Comparison of ENCODE assay signal across 10 mouse cellular contexts in genomic region chr1:120390336-120390735, GRCm38 (mm10). TPM values are rescaled to one million over a fixed set of nuclear protein-coding genes. Genes with fewer than 3 reads are reported as not detected.
DNase-seq lines count a peak whose midpoint lies in the region; ATAC-seq and TF ChIP-seq lines count a peak whose summit lies in the region.
"Had no signal": no experiment of that assay in that cellular context is flagged by ENCODE, and none has a peak within 500 bp of the region (broad histone marks: within the 10 kb centered on the region; RNA-seq: fewer than 3 reads in every experiment).

No protein-coding gene starts in this region.

- CTCF ChIA-PET in Patski (lab: Charles Lee): no interaction called here

- no peak overlapping the region for H3K4me2 ChIP-seq in kidney, embryonic 16.5 days (replicated peaks; ENCODE audit: low read depth, low read length)
- H3K4me2 ChIP-seq: limb, embryonic 13.5 days had no signal

- no peak overlapping the region for H3K4me3 ChIP-seq in kidney, adult 2 months (ENCODE audit: insufficient read depth, low read depth, low read length)
- no peak overlapping the region for H3K4me3 ChIP-seq in kidney, embryonic 16.5 days (ENCODE audit: low read length)
- H3K4me3 ChIP-seq in limb, embryonic 10.5 days: no peak overlapping the region
- H3K4me3 ChIP-seq: limb, embryonic 13.5 days had no signal

- TF ChIP-seq CTCF in kidney, adult 2 months (conservative IDR thresholded peaks at IDR 0.05; ENCODE audit: insufficient read depth, insufficient read length, low read depth, low read length): no peak
- no peak for TF ChIP-seq CTCF in Patski (IDR thresholded peaks at IDR 0.05)

- under 1% methylated on average over 11 of the region's 11 CpGs for WGBS in kidney, adult 2 months
- WGBS in kidney, embryonic 16.5 days: 2% methylated on average over 11 of the region's 11 CpGs
- 3% methylated on average over 11 of the region's 11 CpGs for WGBS in limb, embryonic 10.5 days

- H3K9me3 ChIP-seq in kidney, embryonic 16.5 days (ENCODE audit: low read length): no peaks in the 10 kb centered on the region
- H3K9me3 ChIP-seq in limb, embryonic 10.5 days (replicated peaks): no peaks in the 10 kb centered on the region
- H3K9me3 ChIP-seq: limb, embryonic 13.5 days had no signal

- POLR2A ChIA-PET in Patski (lab: Charles Lee): no interaction called here

- intact Hi-C loops in left cerebral cortex, postnatal 25 days (cut with DNase I): no loop called here

- H3K27me3 ChIP-seq in kidney, adult 2 months (replicated peaks; ENCODE audit: control insufficient read depth, insufficient read depth, low read length): no peaks in the 10 kb centered on the region
- H3K27me3 ChIP-seq in kidney, embryonic 16.5 days (ENCODE audit: insufficient read depth, low read length): no peaks in the 10 kb centered on the region
- H3K27me3 ChIP-seq in Patski: peaks cover 9% of the 10 kb centered on the region
- H3K27me3 ChIP-seq in limb, embryonic 10.5 days (ENCODE audit: low read depth, poor library complexity, severe bottlenecking): no peaks in the 10 kb centered on the region
- H3K27me3 ChIP-seq: limb, embryonic 13.5 days had no signal

- DNase-seq in kidney, adult 2 months: peak; percentile 14
- DNase-seq in Patski (ENCODE audit: low read depth, low spot score): peak; percentile 1
- DNase-seq in embryo, embryonic 10 days (ENCODE audit: low spot score): peak; percentile 92
- DNase-seq in limb, embryonic 10.5 days (ENCODE audit: low spot score): peak; percentile 88
- DNase-seq in ovary, postnatal 14 days (ENCODE audit: low spot score): peak; percentile 52
- DNase-seq in left cerebral cortex, postnatal 25 days (ENCODE audit: low spot score in 2 of 2): no peak

- no peak overlapping the region for H3K27ac ChIP-seq in kidney, adult 2 months (ENCODE audit: insufficient read depth, low read depth, low read length)
- no peak overlapping the region for H3K27ac ChIP-seq in kidney, embryonic 16.5 days (ENCODE audit: low read length)
- no peak overlapping the region for H3K27ac ChIP-seq in limb, embryonic 10.5 days
- H3K27ac ChIP-seq: limb, embryonic 13.5 days had no signal

- in situ Hi-C loops in Patski (cut with MboI; ENCODE audit: low pct_unique_long_range_greater_than_20kb): no loop called here

- no peak for TF ChIP-seq POLR2A in kidney, adult 2 months (IDR thresholded peaks at IDR 0.05; ENCODE audit: low read depth, low read length)

- no peak overlapping the region for H3K9ac ChIP-seq in kidney, embryonic 16.5 days (replicated peaks; ENCODE audit: low read length)
- H3K9ac ChIP-seq: limb, embryonic 13.5 days had no signal

- H3K36me3 ChIP-seq in kidney, adult 2 months (ENCODE audit: control insufficient read depth, insufficient read depth, low read length): no peaks in the 10 kb centered on the region
- no peaks in the 10 kb centered on the region for H3K36me3 ChIP-seq in kidney, embryonic 16.5 days (ENCODE audit: insufficient read depth, low read length)
- no peaks in the 10 kb centered on the region for H3K36me3 ChIP-seq in limb, embryonic 10.5 days
- H3K36me3 ChIP-seq: limb, embryonic 13.5 days had no signal

- no peak for ATAC-seq in kidney, embryonic 16.5 days (ENCODE audit: low FRiP score, low TSS enrichment)
- no peak for ATAC-seq in Patski
- ATAC-seq in cerebellum, adult (ENCODE audit: insufficient number of reproducible peaks, low FRiP score, low TSS enrichment): no peak

- no peaks in the 10 kb centered on the region for H3K4me1 ChIP-seq in kidney, adult 2 months (ENCODE audit: control insufficient read depth, insufficient read depth, low read length)
- H3K4me1 ChIP-seq in kidney, embryonic 16.5 days (ENCODE audit: insufficient read depth, low read length): no peaks in the 10 kb centered on the region
- H3K4me1 ChIP-seq in limb, embryonic 10.5 days: peaks cover 3% of the 10 kb centered on the region; the same call in 1 of the 2 replicates
- H3K4me1 ChIP-seq: limb, embryonic 13.5 days had no signal

RNA-seq across cellular contexts. Expression of gene C1ql2, which starts 50.0 kb away (rescaled TPM):
- 0.08 TPM in 1 of 2 replicates, not detected in the other for polyA plus RNA-seq in kidney, adult 2 months (2012; rRNA removed)
- 0.07 TPM in 1 of 2 replicates, not detected in the other for polyA plus RNA-seq in kidney, embryonic 16.5 days (2015; fragmentation: Nextera tagmentation; extraction: Ambion mirVana)
- not detected for polyA plus RNA-seq in Patski (2021)
- polyA plus RNA-seq in limb, embryonic 10.5 days (2016; fragmentation: Nextera tagmentation; extraction: Ambion mirVana): 0.14 TPM in 1 of 2 replicates, not detected in the other
- 1 to 10 TPM; 2.9 to 3.0 TPM for total RNA-seq in left cerebral cortex, postnatal 25 days (2021)
- polyA plus RNA-seq: spleen, adult 2 months had no signal

Comparison
In these comparisons a context has a peak if more than half of its experiments do, and no peak if none do; other contexts are left out.
1. DNase-seq: peak in kidney, adult 2 months (single experiment), Patski (single experiment), embryo, embryonic 10 days (single experiment), limb, embryonic 10.5 days (single experiment) and ovary, postnatal 14 days (single experiment); none in left cerebral cortex, postnatal 25 days (0 of 2).